Mouse (Mus musculus): ENCODE results near the gene Kcnd3. TPM values are rescaled to one million over a fixed set of nuclear protein-coding genes. Genes with fewer than 3 reads are reported as not detected.

The Kcnd3 gene
- polyA plus RNA-seq, 1 experiment from 2014 or later = 0.20 TPM

- no peak overlapping the region for H3K27ac ChIP-seq
Observed at GRCm38 (mm10) chr3:105538406-105538805, 86.3 kb downstream of the Kcnd3 start.

DNA sequence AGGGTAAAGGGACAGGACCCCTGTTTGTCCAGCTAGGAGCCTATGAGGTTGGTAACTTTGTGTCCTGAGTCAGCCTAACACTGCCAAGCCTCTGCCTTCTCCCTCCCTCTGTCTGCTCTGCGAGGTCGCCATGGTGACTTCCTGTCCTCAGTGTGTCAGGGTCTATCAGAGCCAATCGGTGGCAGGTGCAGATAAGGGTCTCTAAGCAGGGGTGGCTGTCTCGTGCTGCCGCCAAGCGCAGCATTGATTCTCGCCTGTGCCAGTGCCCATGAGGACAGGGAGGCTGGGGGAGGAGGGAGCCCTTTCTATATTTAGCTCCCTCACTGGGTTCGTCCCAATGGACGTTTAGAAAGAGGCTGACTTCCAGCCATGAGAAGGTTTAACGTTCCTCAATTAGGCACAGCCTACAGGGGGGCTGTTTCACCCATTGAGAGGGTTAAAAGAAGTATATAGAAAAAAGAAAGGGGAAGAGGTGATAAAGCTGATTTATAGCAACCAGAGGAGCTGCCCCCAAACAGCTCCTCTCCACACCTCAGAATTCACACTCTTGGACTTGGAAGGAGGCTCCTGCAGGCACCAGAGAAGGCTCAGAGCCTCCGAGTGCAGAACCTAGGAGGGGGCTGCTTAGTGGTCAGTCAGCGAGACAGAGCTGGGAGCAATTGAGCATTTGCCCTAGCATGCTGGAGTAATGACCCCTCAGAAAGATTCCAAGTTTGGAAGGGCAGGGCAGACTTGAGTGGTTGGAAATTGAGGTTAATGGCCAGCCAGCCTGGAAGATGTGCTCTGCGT, 86.9 kb downstream of the Kcnd3 start:
- 9% methylated on average over 13 of the region's 13 CpGs for WGBS
- Histone ChIP-seq H3K27me3 (no peaks in the 10 kb centered on the region), H3K9ac (no peak overlapping the region), H3K4me3 (no peak overlapping the region), H3K27ac (no peak overlapping the region), H3K4me1 (peaks cover 10% of the 10 kb centered on the region; the same call in 1 of the 2 replicates), H3K4me2 (no peak overlapping the region), H3K9me3 (no peaks in the 10 kb centered on the region), H3K36me3 (no peaks in the 10 kb centered on the region)
- ATAC-seq (ENCODE audit: borderline replicate concordance, extremely low read depth, low FRiP score, low TSS enrichment) = peak; percentile 62; the same call in 1 of the 2 replicates

More at GRCm38 (mm10) chr3:105538406-105538805, 86.3 kb downstream of the Kcnd3 start:
- no peak for ATAC-seq (ENCODE audit: borderline replicate concordance, extremely low read depth, low FRiP score, low TSS enrichment)
- H3K9me3 ChIP-seq = no peaks in the 10 kb centered on the region
- no peaks in the 10 kb centered on the region for H3K36me3 ChIP-seq
- peaks cover 10% of the 10 kb centered on the region; the same call in 1 of the 2 replicates for H3K4me1 ChIP-seq
- no peak overlapping the region for H3K9ac ChIP-seq
- no peak overlapping the region for H3K4me2 ChIP-seq
- no peaks in the 10 kb centered on the region for H3K27me3 ChIP-seq
- no peak overlapping the region for H3K4me3 ChIP-seq
- WGBS = 46% methylated on average over 6 of the region's 6 CpGs

DNA sequence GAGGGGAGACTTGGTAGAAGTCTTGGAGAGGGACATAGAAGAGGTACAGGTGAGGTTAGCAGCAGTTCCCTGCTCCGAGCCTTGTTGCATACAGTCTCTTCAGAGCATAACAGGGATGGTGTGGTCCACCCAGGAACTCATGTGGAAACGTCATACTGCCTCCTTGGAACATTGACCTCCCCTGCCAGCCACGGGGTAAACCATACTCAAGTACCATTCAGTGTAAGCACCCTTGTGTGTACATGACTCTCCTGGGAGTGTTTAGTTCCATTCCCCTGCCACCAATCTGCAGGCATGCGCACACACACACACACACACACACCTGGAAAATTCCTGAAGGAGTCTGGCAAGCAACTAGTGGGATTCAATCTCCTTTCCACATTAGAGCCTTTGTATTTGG, 90.6 kb downstream of the Kcnd3 start:
- H3K27me3 ChIP-seq = no peaks in the 10 kb centered on the region
- H3K27ac ChIP-seq = no peak overlapping the region
- H3K4me1 ChIP-seq = peaks cover 10% of the 10 kb centered on the region; the same call in 1 of the 2 replicates
- WGBS = 55% methylated on average over 4 of the region's 4 CpGs
- no peak overlapping the region for H3K4me3 ChIP-seq
- ATAC-seq (ENCODE audit: borderline replicate concordance, extremely low read depth, low FRiP score, low TSS enrichment) = no peak; the same call in 1 of the 2 replicates
- H3K36me3 ChIP-seq = no peaks in the 10 kb centered on the region
- H3K9ac ChIP-seq = no peak overlapping the region
- no peaks in the 10 kb centered on the region for H3K9me3 ChIP-seq
- H3K4me2 ChIP-seq = no peak overlapping the region

DNA sequence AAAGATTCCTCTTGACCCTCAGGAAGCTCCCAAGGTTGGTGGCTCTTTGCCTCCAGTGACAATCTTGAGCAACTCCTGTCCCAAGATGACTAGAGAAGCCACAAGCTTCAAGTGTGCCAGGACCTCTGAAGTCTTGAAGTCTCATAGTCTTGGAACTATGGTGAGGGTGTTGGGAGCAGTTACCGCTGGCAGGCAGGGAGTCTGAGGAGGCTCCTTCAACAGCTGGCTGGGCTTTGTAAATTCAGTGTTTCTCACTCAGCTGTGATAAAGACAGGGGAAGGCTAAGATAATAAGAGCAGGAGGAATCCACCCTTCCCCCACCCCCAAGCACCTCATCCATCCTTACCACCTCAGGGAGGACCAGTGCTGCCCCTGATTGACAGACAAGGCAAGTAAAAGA, 92.0 kb downstream of the Kcnd3 start:
- Histone ChIP-seq H3K27me3 (no peaks in the 10 kb centered on the region), H3K9me3 (no peaks in the 10 kb centered on the region), H3K36me3 (no peaks in the 10 kb centered on the region), H3K4me2 (no peak overlapping the region), H3K27ac (no peak overlapping the region), H3K9ac (no peak overlapping the region), H3K4me1 (peaks cover 3% of the 10 kb centered on the region; the same call in 1 of the 2 replicates), H3K4me3 (no peak overlapping the region)
- WGBS = 58% methylated on average over 1 of the region's 1 CpGs
- ATAC-seq (ENCODE audit: borderline replicate concordance, extremely low read depth, low FRiP score, low TSS enrichment) = no peak

DNA sequence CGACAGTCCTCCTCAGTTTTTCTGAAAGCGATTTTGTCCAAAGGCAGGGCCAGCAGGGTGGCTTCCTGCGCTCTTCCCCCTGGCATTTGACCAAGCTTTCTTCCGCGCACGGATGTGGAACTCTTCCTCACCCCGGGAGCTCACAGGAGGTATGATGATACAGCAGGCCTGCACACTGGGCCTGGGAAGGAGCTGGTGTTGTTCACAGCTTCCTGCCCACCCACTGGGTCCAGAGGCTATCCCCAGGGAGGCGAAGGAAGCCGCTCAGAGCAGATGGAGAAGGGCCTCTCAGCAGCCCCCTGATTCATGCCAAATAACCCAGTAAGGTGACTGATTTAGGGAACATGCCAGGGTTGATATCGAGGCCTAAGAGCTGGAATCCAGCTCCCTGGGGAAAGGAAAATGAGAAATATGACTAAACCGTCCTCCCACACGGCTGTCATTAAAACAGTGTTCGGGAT, 94.5 kb downstream of the Kcnd3 start:
- Histone ChIP-seq H3K9ac (no peak overlapping the region), H3K27ac (no peak overlapping the region), H3K9me3 (no peaks in the 10 kb centered on the region), H3K27me3 (no peaks in the 10 kb centered on the region), H3K36me3 (no peaks in the 10 kb centered on the region), H3K4me2 (no peak overlapping the region), H3K4me1 (no peaks in the 10 kb centered on the region), H3K4me3 (no peak overlapping the region)
- 0 out of 2 replicates have a peak, but pooled peaks have one; percentile 8 for ATAC-seq (ENCODE audit: borderline replicate concordance, extremely low read depth, low FRiP score, low TSS enrichment)
- 44% methylated on average over 13 of the region's 13 CpGs for WGBS

DNA sequence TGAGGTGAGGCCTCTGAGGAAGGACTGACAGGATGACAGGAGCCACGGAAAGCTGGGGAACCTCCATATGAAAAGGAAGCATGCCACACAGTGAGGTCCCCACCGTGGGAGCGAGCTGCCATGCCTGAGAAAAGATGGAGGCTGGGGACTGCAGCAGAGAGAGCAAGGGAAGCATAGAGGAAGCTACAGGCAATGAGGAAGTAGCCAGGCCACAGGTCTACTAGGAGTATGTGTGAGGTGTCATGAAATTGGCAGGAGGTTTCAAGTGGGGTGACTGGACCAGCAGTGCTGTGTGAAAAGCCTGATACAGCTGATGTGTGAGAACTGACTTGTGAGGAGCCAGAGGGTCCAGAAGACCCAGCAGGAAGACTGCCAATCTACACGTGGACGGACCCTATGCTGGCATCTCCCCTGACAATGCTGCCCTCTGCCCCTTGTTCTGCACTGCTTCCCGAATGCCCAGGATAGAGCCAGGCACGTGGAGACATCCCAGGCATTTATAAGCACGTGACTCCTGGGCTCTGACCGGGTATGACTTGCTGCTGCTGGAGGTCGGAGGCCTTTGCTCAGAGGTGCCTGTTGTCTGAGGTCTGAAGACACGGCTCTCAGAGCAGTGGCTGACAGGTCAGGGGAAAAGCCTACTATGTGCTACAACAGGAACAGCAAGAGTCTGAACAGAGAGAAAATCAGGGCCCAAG, 96.1 kb downstream of the Kcnd3 start:
- WGBS = 65% methylated on average over 11 of the region's 11 CpGs
- ATAC-seq (ENCODE audit: borderline replicate concordance, extremely low read depth, low FRiP score, low TSS enrichment) = no peak

DNA sequence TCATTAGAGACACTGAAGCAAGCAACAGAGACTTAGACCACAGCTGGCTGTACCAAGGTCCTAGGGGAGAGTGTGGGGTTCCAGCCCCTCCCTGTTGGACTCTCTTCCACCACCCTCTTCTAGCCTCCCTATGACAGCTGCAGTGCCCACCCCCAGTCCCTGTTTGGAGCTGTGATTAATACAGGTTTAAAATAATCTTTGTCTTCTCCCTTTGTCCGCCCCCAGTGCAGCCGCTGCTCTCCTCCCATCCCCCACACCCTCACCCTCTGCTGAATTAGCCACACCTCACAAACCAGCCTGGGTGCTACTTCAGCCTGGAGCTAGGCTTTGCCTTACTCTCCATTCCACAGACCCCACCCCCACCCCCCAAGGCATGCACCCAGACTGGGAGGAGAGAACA, 107.3 kb downstream of the Kcnd3 start:
- Histone ChIP-seq H3K9ac (no peak overlapping the region), H3K27ac (no peak overlapping the region), H3K4me2 (no peak overlapping the region), H3K4me3 (no peak overlapping the region), H3K27me3 (no peaks in the 10 kb centered on the region), H3K9me3 (no peaks in the 10 kb centered on the region), H3K36me3 (no peaks in the 10 kb centered on the region), H3K4me1 (0 out of 2 replicates have a peak, but pooled peaks cover 3% of the 10 kb centered on the region)
- WGBS = 16% methylated on average over 2 of the region's 2 CpGs
- ATAC-seq (ENCODE audit: borderline replicate concordance, extremely low read depth, low FRiP score, low TSS enrichment) = 0 out of 2 replicates have a peak, but pooled peaks have one; percentile 8

More for the DNA sequence above, 96.1 kb downstream of the Kcnd3 start:
- H3K36me3 ChIP-seq = no peaks in the 10 kb centered on the region
- no peak overlapping the region for H3K4me2 ChIP-seq
- no peaks in the 10 kb centered on the region for H3K4me1 ChIP-seq
- H3K9ac ChIP-seq = no peak overlapping the region
- no peak overlapping the region for H3K27ac ChIP-seq
- no peak overlapping the region for H3K4me3 ChIP-seq
- H3K9me3 ChIP-seq = no peaks in the 10 kb centered on the region
- no peaks in the 10 kb centered on the region for H3K27me3 ChIP-seq

DNA sequence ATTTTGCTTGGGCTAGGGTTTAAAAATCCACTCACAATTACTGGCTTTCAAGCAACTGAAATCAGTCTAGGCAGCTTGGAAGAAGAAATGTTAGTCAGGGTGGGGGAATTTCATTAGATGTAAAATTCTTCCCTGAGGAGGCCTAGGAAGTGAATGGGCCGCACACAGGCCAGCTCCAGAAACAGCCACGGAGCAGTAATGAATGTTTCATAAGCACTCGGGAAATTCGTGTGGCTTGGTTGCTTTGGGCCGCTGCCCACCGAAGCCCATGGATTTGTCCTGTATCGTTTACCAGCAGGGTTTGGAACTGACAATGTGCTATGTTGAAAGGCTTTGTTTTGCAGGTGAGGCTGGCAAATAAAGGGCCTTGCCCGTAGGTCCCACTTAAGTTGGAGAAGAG, 114.8 kb downstream of the Kcnd3 start:
- no peaks in the 10 kb centered on the region for H3K27me3 ChIP-seq

GRCm38 (mm10) chr3:105567472-105567871, 115.3 kb downstream of the Kcnd3 start:
- H3K36me3 ChIP-seq = no peaks in the 10 kb centered on the region
- WGBS = 62% methylated on average over 4 of the region's 4 CpGs

More for the DNA sequence above, 114.8 kb downstream of the Kcnd3 start:
- H3K4me3 ChIP-seq = no peak overlapping the region
- no peaks in the 10 kb centered on the region for H3K9me3 ChIP-seq
- WGBS = 68% methylated on average over 8 of the region's 8 CpGs
- H3K9ac ChIP-seq = no peak overlapping the region
- no peak overlapping the region for H3K27ac ChIP-seq
- no peak for ATAC-seq (ENCODE audit: borderline replicate concordance, extremely low read depth, low FRiP score, low TSS enrichment)
- no peaks in the 10 kb centered on the region for H3K36me3 ChIP-seq
- no peak overlapping the region for H3K4me2 ChIP-seq
- H3K4me1 ChIP-seq = no peaks in the 10 kb centered on the region

GRCm38 (mm10) chr3:105568403-105568802, 116.3 kb downstream of the Kcnd3 start:
- H3K27ac ChIP-seq = no peak overlapping the region
- H3K9me3 ChIP-seq = no peaks in the 10 kb centered on the region
- no peak overlapping the region for H3K4me3 ChIP-seq
- no peaks in the 10 kb centered on the region for H3K27me3 ChIP-seq
- ATAC-seq (ENCODE audit: borderline replicate concordance, extremely low read depth, low FRiP score, low TSS enrichment) = no peak
- no peaks in the 10 kb centered on the region for H3K36me3 ChIP-seq
- WGBS = 73% methylated on average over 8 of the region's 8 CpGs
- H3K9ac ChIP-seq = no peak overlapping the region
- no peak overlapping the region for H3K4me2 ChIP-seq
- H3K4me1 ChIP-seq = no peaks in the 10 kb centered on the region

More at GRCm38 (mm10) chr3:105567472-105567871, 115.3 kb downstream of the Kcnd3 start:
- no peak for ATAC-seq (ENCODE audit: borderline replicate concordance, extremely low read depth, low FRiP score, low TSS enrichment)
- Histone ChIP-seq H3K9me3 (no peaks in the 10 kb centered on the region), H3K4me3 (no peak overlapping the region), H3K4me1 (no peaks in the 10 kb centered on the region), H3K27me3 (no peaks in the 10 kb centered on the region), H3K9ac (no peak overlapping the region), H3K4me2 (no peak overlapping the region), H3K27ac (no peak overlapping the region)

DNA sequence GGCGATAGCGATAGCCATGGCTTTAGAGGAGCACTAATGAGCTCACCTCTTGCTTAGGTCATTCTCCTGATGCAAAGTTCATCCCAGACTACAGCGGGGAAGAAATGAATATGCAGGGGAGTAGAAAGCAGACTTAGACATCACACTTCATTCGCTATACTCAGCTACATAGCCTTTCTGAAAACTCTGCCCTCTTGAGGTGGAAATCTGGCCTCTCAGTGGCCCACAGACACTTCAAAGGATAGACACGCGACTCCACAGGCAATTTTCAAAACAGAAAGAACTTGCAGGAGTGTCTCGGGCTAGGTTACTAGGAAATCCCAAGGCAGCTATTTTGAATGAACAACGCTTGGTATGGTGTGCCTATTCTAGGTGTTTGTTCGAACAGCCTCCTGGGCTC, 116.7 kb downstream of the Kcnd3 start:
- Histone ChIP-seq H3K4me3 (no peak overlapping the region), H3K27me3 (no peaks in the 10 kb centered on the region), H3K27ac (no peak overlapping the region), H3K4me2 (no peak overlapping the region), H3K9ac (no peak overlapping the region), H3K4me1 (no peaks in the 10 kb centered on the region), H3K36me3 (no peaks in the 10 kb centered on the region), H3K9me3 (no peaks in the 10 kb centered on the region)
- WGBS = 63% methylated on average over 9 of the region's 9 CpGs
- no peak for ATAC-seq (ENCODE audit: borderline replicate concordance, extremely low read depth, low FRiP score, low TSS enrichment)

GRCm38 (mm10) chr3:105569310-105569752, 117.2 kb downstream of the Kcnd3 start:
- Histone ChIP-seq H3K27ac (no peak overlapping the region), H3K4me1 (no peaks in the 10 kb centered on the region), H3K27me3 (no peaks in the 10 kb centered on the region), H3K9me3 (no peaks in the 10 kb centered on the region), H3K4me3 (no peak overlapping the region), H3K36me3 (no peaks in the 10 kb centered on the region), H3K9ac (no peak overlapping the region), H3K4me2 (no peak overlapping the region)
- no peak for ATAC-seq (ENCODE audit: borderline replicate concordance, extremely low read depth, low FRiP score, low TSS enrichment)
- 54% methylated on average over 6 of the region's 6 CpGs for WGBS

All from lung, embryonic 15.5 days (tissue).